Mouse (Mus musculus) thymus, postnatal 14 days (tissue): Measurements from ENCODE around the gene Ankfy1.
"Not testable (repeated sequence)": the region's sequence is repeated elsewhere in the genome, so short reads cannot be mapped to it uniquely, and the experiment has no call there.

Source experiments
- DNase-seq: peaks from one replicate; pipeline ENCODE4 v3.0.0; 2021

Ankfy1 gene

GRCm38 (mm10) chr11:72689551-72690510, at the start of gene Ankfy1:
Gene Ankfy1, plus strand, starts transcription at chr11:72690006.
- DNase-seq = peak; percentile 98

DNA sequence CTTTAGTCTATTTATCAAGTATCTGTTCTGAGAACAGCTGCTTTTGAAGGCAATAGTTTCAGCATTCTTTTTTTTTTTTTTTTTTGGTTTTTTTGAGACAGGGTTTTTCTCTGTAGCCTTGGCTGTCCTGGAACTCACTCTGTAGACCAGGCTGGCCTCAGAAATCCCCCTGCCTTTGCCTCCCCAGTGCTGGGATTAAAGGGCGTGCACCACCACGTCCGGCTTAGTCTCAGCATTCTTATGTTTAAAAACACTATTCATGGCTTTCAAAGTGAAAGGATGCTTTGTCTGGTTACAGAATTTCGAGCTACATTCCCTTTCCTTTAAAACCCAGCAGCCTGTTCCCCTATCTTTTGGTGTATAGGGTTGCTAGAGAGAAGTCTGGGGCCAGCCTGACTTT, 47.1 kb upstream of the Ankfy1 start:
- no peak for DNase-seq

DNA sequence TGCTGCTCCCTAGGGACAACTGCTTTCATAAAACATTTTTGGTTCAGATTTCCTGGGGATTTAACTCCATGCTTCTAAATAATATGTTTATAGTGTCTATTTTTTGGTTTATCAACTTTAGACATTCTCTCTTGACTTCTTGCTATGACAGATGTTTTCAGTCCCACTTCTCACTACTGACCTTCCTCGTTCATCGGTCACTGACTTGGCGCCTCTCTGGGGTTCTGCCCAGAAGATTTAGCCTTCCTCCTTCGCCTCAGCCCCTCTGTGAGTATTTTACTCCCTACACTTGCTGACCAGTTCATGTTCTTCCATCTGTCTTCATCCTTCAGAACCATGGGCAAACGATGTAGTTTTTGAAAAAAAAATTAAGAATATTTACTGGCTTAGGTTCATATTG, 44.4 kb upstream of the Ankfy1 start:
- DNase-seq = no peak

DNA sequence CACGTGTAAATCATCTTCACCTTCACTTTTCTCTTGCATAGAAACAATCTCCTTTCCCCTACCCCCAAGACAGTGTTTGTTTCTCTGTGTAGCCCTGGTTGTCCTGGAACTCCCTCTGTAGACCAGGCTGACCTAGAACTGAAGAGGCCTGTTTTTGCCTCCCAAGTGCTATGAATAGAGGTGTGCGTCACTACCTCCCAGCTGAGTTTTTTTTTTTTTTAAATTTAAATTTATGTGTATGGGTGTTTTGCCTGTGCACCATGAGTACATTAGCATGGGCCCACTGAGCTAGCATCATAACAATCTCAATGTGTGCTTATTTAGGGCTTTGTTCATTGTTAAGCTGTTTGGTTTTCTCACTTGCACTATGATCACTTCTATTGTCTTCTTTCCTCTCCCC, 39.5 kb upstream of the Ankfy1 start:
- DNase-seq = no peak

- no peak for DNase-seq
Measured at GRCm38 (mm10) chr11:72659918-72660317, 29.9 kb upstream of the Ankfy1 start.

DNA sequence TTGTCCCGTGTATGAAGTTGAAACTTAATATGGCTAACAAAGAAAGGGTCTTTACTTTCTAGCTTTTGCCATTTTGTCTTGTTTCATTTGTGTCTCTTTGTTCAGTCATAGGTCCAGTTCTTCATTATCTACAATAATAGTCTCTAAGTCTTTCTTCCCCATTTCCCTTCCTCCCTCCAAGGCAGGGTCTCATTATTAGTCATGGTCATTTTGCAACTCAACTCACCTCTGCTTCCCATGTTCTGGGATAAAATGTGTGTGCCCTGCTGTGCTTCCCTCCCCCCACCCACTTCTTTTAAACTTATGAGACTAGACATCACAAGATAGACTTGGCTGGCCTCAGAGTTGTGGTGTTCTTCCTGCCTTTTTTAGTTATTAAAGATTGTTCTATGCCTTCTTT, 29.4 kb upstream of the Ankfy1 start:
- DNase-seq = no peak

DNA sequence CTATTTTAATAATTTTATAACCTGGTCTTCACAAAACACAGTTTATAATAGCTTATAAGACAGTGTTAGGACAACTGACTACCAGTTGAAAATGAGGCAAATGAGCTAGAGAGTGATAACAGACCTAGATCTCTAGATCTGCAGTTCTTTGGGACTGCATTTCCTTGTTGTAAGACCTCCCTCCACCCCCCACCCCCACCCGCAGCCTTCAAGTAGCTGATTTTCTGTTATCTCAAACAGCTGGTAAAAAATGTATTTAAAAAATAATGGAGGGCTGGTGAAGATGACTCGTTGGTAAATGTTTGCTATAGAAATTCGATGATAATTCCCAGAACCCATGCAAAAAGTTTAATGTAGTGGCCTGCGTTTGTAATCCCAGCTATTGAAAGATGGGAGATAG, 25.2 kb upstream of the Ankfy1 start:
- DNase-seq = no peak

GRCm38 (mm10) chr11:72670634-72671033, 19.2 kb upstream of the Ankfy1 start:
- no peak for DNase-seq

DNA sequence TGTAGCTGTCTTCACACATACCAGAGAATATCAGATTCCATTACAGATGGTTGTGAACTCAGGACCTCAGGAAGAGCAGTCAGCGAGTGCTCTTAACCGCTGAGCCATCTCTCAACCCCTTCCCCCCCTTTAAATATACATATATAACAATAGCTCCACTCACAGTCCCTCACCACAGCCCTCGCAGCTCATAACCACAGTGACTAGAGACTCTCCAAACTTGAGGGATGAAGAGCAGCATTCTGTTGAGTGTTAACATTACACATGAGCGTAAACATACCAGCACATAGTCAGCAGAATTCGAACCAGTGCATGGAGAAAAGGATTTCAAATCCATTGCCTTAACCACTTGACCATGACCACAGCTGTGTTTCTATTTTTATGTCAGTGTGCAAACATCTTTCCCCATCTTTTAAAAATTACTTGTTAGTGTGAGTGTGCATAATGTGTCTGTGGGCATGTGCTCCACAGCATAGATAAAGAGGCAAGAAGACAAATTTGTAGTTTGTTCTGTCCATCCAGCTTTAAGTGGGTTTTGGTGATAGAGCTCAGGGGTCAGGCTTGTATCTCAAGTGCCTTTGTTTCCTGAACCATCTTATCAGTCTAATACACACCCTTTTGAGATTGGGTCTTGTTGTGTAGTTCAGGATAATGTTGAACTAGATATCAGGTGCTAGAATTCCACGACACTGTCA, 18.4 kb upstream of the Ankfy1 start:
- no peak for DNase-seq

DNA sequence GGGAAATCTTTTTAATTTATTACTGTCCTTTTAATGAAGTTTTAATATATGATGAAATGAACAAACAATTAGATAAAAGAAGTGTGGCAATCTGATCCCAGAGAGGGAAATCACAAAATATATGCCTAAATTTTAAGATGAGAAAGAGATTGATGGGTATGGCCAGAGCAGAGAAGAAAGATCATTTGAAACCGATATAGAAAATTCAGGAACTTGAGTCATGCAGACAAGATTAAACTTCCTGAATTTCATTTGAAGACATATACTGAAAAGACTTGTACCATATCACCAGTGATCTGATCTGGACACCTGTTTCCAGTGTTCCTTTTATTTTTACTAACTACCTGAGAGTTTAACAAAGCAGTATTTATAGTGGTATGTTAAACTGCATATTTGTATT, 17.4 kb upstream of the Ankfy1 start:
- DNase-seq = no peak

DNA sequence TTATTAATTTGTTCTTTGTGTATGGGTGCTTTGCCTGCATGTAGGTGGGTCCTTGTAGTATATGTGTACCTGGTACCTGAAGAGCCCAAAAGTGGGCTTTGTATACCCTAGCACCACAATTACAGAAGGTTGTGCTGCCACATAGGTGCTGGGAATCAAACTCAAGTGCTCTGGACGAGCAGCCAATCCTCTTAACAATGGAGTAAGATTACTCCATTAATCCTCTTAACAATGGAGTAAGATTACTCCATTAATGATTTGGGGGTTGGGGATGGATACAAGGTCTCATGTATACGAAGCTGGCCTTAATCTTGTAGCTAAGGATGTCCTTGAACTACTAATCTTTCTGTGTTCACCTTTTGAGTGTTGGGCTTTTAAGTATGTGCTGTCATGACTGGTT, 14.5 kb upstream of the Ankfy1 start:
- no peak for DNase-seq

GRCm38 (mm10) chr11:72680726-72681125, 9.1 kb upstream of the Ankfy1 start:
- DNase-seq = no peak

DNA sequence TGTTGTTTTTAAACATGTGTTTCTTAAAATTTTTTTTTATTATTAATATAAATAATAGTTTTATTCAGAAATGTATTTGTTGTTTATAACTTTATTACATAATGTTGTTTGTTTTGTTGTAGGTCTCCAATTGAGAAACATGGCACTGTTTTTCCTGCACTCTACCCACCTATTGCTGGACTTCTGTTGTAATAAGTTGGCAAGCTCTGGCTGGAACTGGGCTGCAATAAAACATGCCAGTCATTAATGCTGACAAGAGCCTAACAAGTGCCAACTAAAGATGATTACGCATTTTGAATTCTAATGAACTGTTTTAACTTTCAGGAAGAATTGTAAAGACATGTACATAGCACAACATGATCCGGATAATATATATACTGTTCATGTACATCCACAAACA, 6.4 kb upstream of the Ankfy1 start:
- DNase-seq = no peak

GRCm38 (mm10) chr11:72686697-72687096, 3.1 kb upstream of the Ankfy1 start:
- DNase-seq = no peak

- DNase-seq = no peak
Measured at GRCm38 (mm10) chr11:72688242-72688641, 1.6 kb upstream of the Ankfy1 start.

DNA sequence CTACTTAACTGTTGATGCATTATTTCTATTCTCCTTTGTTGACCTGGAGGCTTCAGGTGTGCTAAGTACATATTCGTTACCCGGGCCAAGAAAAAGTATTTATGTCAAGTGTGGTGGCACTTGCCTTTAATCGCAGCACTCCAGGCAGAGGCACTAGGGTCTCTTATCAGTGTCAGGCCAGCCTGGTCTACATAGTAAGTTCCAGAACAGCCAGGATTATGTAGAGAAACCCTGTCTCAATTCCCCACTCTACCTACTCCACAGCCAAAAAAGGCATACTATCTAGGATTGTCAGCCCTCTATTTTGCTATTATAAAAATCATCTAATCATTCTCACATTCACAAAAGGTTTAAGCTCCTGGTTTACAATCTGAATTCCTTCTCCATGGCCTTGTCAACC, 691 bp upstream of the Ankfy1 start:
- no peak for DNase-seq

GRCm38 (mm10) chr11:72692353-72692752, 2.5 kb downstream of the Ankfy1 start:
- DNase-seq = no peak

DNA sequence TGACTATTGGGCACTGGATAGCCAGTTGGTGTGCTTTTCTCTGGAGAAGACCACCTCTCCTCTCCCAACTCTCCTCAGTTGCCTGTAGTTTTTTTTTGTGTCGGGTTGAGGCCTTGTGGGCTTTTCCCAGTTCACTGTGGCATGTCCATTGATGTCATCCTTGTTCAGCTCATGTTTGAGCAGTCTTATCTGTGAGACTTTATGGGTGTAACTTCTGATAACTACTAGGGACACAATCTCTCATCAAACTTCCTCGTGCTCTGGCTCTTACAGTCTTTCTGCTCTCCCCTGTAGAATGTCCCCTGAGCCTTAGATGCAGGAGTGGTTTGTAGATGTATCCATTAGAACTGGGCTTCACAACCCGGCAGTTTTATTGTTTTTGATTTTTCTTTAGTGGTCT, 5.2 kb downstream of the Ankfy1 start:
- no peak for DNase-seq

DNA sequence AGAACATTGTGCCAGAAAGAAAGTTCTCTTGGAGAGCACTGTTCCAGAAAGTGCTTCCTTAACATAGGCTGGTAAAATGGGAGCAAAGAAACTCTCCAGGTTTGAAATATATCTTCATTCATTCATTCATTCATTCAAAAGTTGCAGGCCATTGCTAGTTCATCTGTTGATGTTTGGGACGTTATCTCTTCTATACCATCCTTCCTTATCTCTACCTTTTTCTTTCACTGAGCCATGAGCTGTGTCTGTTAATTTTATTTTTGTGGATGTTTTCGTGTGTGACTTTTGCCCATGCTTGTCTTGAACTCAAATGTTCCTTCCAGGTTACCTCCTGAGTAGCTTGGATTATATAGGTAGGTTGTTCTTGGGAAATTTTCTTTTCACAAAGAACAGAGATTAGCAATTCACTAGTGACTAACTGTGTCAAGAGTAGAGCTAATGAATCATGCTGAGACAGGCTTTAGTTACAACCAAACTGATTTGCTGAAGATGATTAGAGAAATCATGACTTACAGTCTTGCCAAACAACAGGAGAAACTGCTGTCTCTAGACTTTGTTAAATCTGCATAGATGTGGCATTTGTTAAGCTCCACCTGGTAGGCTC, 6.7 kb downstream of the Ankfy1 start:
- no peak for DNase-seq

DNA sequence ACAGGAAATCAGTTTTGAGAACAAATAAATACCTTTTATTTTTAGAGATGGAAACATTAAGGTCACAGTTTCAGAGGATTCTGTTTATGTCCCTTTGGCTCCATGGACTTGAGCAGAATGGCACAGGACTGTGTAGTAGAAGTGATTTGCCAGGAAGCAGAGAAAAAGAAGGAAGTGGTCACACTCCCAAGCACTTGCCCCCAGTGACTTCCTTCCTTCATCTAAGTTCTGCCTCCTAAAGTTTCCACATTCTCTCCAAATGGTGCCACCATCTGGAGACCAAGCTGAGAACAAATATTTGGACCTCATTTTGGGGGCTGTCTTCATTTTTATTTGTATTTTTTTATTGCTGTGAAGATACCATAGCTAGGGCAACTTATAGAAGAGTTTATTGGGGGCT, 7.5 kb downstream of the Ankfy1 start:
- DNase-seq = no peak

DNA sequence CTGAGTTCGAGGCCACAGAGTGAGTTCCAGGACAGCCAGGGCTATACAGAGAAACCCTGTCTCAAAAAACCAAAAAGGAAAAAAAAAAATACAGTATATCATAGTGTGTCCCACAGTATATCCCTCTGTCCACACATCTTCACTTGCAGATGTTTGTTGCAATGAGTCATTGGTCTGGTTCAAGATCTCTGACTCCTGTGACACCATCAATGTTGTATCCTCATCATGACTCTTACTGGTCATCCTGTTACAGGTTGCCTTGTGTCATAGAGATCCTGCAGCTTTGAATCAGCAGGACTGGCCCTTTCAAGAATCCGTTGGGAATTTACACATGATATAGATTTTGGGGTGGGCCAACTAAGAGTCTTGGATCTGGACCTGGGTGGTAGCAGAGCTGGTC, 15.3 kb downstream of the Ankfy1 start:
- DNase-seq = not testable (repeated sequence)

- DNase-seq = no peak
Measured at GRCm38 (mm10) chr11:72712721-72713120, 22.9 kb downstream of the Ankfy1 start.

DNA sequence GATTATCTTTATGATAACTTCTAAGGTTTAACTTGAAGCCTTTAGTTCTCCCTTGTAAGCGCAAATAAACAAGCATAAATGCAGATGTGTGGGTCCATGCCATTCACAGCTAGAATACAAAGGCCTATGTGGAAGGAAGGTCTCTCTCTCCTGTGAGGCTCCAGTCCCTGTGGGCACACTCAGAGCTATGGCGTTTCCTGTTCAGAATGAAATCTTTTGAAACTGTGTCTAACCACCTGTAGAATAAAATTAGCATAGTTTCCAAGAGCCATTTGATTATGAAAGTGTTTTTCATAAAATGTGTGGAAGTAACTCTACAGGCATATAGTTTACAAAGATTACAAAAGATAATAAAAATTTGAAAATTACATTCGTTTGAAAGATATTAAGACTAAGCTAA, 28.4 kb downstream of the Ankfy1 start:
- DNase-seq = no peak

GRCm38 (mm10) chr11:72723165-72723564, 33.4 kb downstream of the Ankfy1 start:
- no peak for DNase-seq
